Mouse (Mus musculus) gastrocnemius, adult 8-10 months (tissue): ENCODE measurements around the gene Chil5. TPM values are rescaled to one million over a fixed set of nuclear protein-coding genes. Genes with fewer than 3 reads are reported as not detected.

Experiments used
- total RNA-seq, 4 experiments: library from RNA; stranded (reverse); gene quantifications; 2 replicates each; pipeline ENCODE4 v1.2.4; 2022

Gene Chil5
- total RNA-seq, 4 experiments from 2014 or later = not detected

Other genes starting within 250 kb of the Chil5 start
- 10 to 100 TPM; 86.6 to 93.8 (median 92.1) TPM for gene Rap1a, start 231.5 kb downstream of the Chil5 start, total RNA-seq
- gene Adora3, start 162.0 kb downstream of the Chil5 start, total RNA-seq = under 1 TPM in 1 of 4 experiments, not detected in 3; 0.40 TPM
- under 1 TPM in 1 of 4 experiments, not detected in 3; 0.31 TPM for gene Tmigd3, start 161.9 kb downstream of the Chil5 start, total RNA-seq
- gene I830077J02Rik, start 100.2 kb downstream of the Chil5 start, total RNA-seq = under 1 TPM in 2 of 4 experiments, not detected in 2; 0.17 to 0.43 TPM
- gene Wdr77, start 73.4 kb downstream of the Chil5 start, total RNA-seq = 10 to 100 TPM; 30.4 to 36.9 (median 33.5) TPM
- gene Atp5f1, start 72.7 kb downstream of the Chil5 start, total RNA-seq = 100 to 1,000 TPM; 508 to 548 (median 541) TPM
- gene Ovgp1, start 59.1 kb downstream of the Chil5 start, total RNA-seq = 1 to 10 TPM in 1 of 4 experiments, under 1 TPM in 3; 0.48 to 1.3 (median 0.71) TPM
- gene Pifo, start 18.2 kb downstream of the Chil5 start, total RNA-seq = under 1 TPM in 2 of 4 experiments, not detected in 2; 0.36 to 0.54 TPM
- under 1 TPM; 0.21 to 0.79 (median 0.45) TPM for gene Chia1, start 80.4 kb upstream of the Chil5 start, total RNA-seq
- gene Chil3, start 134.8 kb upstream of the Chil5 start, total RNA-seq = not detected
- gene Chil4, start 186.7 kb upstream of the Chil5 start, total RNA-seq = not detected